In the genomic region with DNA sequence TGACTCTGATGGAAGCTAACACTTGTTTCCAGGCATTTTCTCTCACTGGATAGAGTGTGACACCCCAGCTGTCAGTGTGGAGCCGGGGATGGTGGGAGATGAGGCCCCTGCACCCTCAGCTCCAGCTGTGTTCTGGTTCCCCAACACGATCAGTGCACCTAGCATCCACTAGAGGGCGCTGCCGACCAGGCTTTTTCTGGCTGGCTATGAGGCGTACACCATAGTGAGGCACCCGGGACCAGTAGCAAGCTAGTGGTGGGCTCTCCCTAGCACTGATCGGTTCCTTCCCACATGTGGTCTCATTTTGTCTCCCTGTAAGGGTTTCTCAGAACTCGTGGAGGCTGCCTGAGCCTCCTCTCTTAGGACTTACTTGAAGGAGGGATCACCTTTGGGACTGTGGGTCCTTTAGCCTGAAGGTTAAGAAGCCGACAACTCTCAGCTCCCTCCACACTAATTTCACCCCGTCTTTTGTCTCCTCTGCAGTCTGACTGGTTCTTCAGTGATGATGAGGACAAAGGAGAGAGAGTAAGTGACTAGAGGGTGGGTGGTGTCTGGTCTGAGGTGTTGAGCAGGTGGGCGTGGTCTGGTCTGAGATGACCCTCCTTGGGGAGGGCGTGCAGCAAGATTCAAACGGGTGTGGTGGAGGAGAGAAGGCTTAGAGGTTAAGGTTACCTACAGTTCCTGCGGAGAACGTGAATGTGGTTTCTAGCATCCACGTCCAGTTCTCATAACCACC, we compare ENCODE assay signal across 8 mouse cellular contexts. TPM values are rescaled to one million over a fixed set of nuclear protein-coding genes. Genes with fewer than 3 reads are reported as not detected.
DNase-seq lines count a peak whose midpoint lies in the region; ATAC-seq and TF ChIP-seq lines count a peak whose summit lies in the region.

No protein-coding gene starts in this region.

- H3K9ac ChIP-seq in forebrain, embryonic 13.5 days, result no peak overlapping the region
- no peak overlapping the region for H3K9ac ChIP-seq in hindbrain, postnatal 0 days (replicated peaks; ENCODE audit: low read length)
- H3K9ac ChIP-seq in midbrain, embryonic 12.5 days (replicated peaks), result no peak overlapping the region

- H3K9me3 ChIP-seq in forebrain, embryonic 13.5 days (replicated peaks), result no peaks in the 10 kb centered on the region
- no peaks in the 10 kb centered on the region for H3K9me3 ChIP-seq in hindbrain, postnatal 0 days (ENCODE audit: low read length)
- H3K9me3 ChIP-seq in midbrain, embryonic 12.5 days, result no peaks in the 10 kb centered on the region

- peaks cover 16% of the 10 kb centered on the region for H3K36me3 ChIP-seq in forebrain, embryonic 13.5 days (ENCODE audit: poor library complexity, severe bottlenecking)
- H3K36me3 ChIP-seq in hindbrain, postnatal 0 days (ENCODE audit: insufficient read depth, low read length), result peaks cover 19% of the 10 kb centered on the region
- H3K36me3 ChIP-seq in midbrain, embryonic 12.5 days, result peaks cover 6% of the 10 kb centered on the region; the same call in 1 of the 2 replicates

- intact Hi-C loops in left cerebral cortex, postnatal 4 days (cut with DNase I), result loop anchor here (5.0 kb wide), 1 partner anchor 133 kb away; no protein-coding TSS in a partner anchor

- no peak overlapping the region for H3K4me2 ChIP-seq in forebrain, embryonic 13.5 days
- H3K4me2 ChIP-seq in hindbrain, postnatal 0 days (ENCODE audit: low read depth, low read length), result no peak overlapping the region
- no peak overlapping the region for H3K4me2 ChIP-seq in midbrain, embryonic 12.5 days (replicated peaks)

- peak; percentile 94 for TF ChIP-seq CTCF in brain, embryonic 14.5 days (IDR thresholded peaks at IDR 0.05; ENCODE audit: borderline replicate concordance, extremely low read depth, insufficient read depth, insufficient read length)
- peak; percentile 95 for TF ChIP-seq CTCF in hindbrain, postnatal 0 days (IDR thresholded peaks at IDR 0.05; ENCODE audit: low read depth)

- 18% methylated on average over 16 of the region's 16 CpGs for WGBS in forebrain, embryonic 13.5 days
- 30% methylated on average over 16 of the region's 16 CpGs for WGBS in hindbrain, postnatal 0 days
- 23% methylated on average over 16 of the region's 16 CpGs for WGBS in midbrain, embryonic 12.5 days

- H3K27me3 ChIP-seq in forebrain, embryonic 13.5 days, result 0 out of 2 replicates have a peak, but pooled peaks cover 6% of the 10 kb centered on the region
- no peaks in the 10 kb centered on the region for H3K27me3 ChIP-seq in hindbrain, postnatal 0 days (ENCODE audit: insufficient read depth, low read length)
- H3K27me3 ChIP-seq in midbrain, embryonic 12.5 days, result peaks cover 13% of the 10 kb centered on the region; the same call in 1 of the 2 replicates

- ATAC-seq in cerebellum, adult (ENCODE audit: insufficient number of reproducible peaks, low FRiP score, low TSS enrichment), result no peak; the same call in 1 of the 2 replicates
- ATAC-seq in forebrain, embryonic 13.5 days, result peak; percentile 73
- ATAC-seq in hindbrain, postnatal 0 days, result peak; percentile 73
- peak; percentile 73 for ATAC-seq in midbrain, embryonic 12.5 days (ENCODE audit: low FRiP score, low read depth)

- no peaks in the 10 kb centered on the region for H3K4me1 ChIP-seq in forebrain, embryonic 13.5 days
- H3K4me1 ChIP-seq in hindbrain, postnatal 0 days (ENCODE audit: insufficient read depth, low read length), result no peaks in the 10 kb centered on the region
- H3K4me1 ChIP-seq in midbrain, embryonic 12.5 days, result 0 out of 2 replicates have a peak, but pooled peaks cover 3% of the 10 kb centered on the region

- H3K27ac ChIP-seq in forebrain, embryonic 13.5 days, result no peak overlapping the region
- no peak overlapping the region for H3K27ac ChIP-seq in hindbrain, postnatal 0 days
- no peak overlapping the region for H3K27ac ChIP-seq in midbrain, embryonic 12.5 days (replicated peaks)

- DNase-seq in cerebellum, adult 11 months, result peak; percentile 73
- peak; percentile 80 for DNase-seq in brain, embryonic 14.5 days (ENCODE audit: low read depth)
- peak; percentile 87 for DNase-seq in hindbrain, postnatal 0 days (ENCODE audit: low spot score)
- DNase-seq in left cerebral cortex, postnatal 4 days, result peak; percentile 83
- peak; percentile 73 to 86 for DNase-seq in spleen, postnatal 10 days (ENCODE audit: low spot score in 2 of 2)

- no peak for TF ChIP-seq POLR2A in brain, embryonic 14.5 days (IDR thresholded peaks at IDR 0.05; ENCODE audit: borderline replicate concordance, extremely low read depth, insufficient read depth, insufficient read length, poor library complexity, severe bottlenecking)

- H3K4me3 ChIP-seq in forebrain, embryonic 13.5 days, result no peak overlapping the region
- H3K4me3 ChIP-seq in hindbrain, postnatal 0 days (ENCODE audit: low read length), result no peak overlapping the region
- H3K4me3 ChIP-seq in midbrain, embryonic 12.5 days, result no peak overlapping the region

RNA-seq across cellular contexts. Expression of a gene that starts 10.4 kb away (rescaled TPM):
- 0.12 and 0.21 TPM in 2 replicates for polyA plus RNA-seq in brain, embryonic 14.5 days (2012; rRNA removed)
- polyA plus RNA-seq in forebrain, embryonic 13.5 days (2015; fragmentation: Nextera tagmentation; extraction: Ambion mirVana), result 0.46 and 1.0 TPM in 2 replicates
- total RNA-seq in hindbrain, postnatal 0 days (2014; rRNA removed), result 0.43 TPM in 1 of 2 replicates, not detected in the other
- 0.48 and 1.1 TPM in 2 replicates for polyA plus RNA-seq in hindbrain, postnatal 0 days (2015; fragmentation: Nextera tagmentation; extraction: Ambion mirVana)
- total RNA-seq in left cerebral cortex, postnatal 4 days (2021), result under 1 TPM in 1 of 2 experiments, not detected in 1; 0.26 TPM
- polyA plus RNA-seq in midbrain, embryonic 12.5 days (2016; fragmentation: Nextera tagmentation; extraction: Ambion mirVana), result 0.77 and 0.84 TPM in 2 replicates
